Mouse (Mus musculus) c-Kit-positive CD71-positive TER-119-positive erythroid progenitor cells, embryonic 14.5 days (primary cell): ENCODE measurements at regions not wholly inside any gene's neighbourhood (a gene's known extent, or its start where the extent isn't known, plus 50 kb on each side); places are given as distances from the start of the nearest gene placed in this dataset.
"Not testable (repeated sequence)": the region's sequence is repeated elsewhere in the genome, so short reads cannot be mapped to it uniquely, and the experiment has no call there.

Experiments
- DNase-seq: peaks from one replicate; pipeline ENCODE4 v3.0.0-alpha.2; 2013; ENCODE audit warnings: low spot score

GRCm38 (mm10) chr15:92997933-92998332 is 277.0 kb downstream of the Gxylt1 start:
- no peak for DNase-seq

- DNase-seq, result no peak
Observed at GRCm38 (mm10) chr15:92994191-92994671, 280.7 kb downstream of the Gxylt1 start.

- no peak for DNase-seq
Observed at GRCm38 (mm10) chr15:92993538-92994190, 281.3 kb downstream of the Gxylt1 start.

- no peak for DNase-seq
Observed at GRCm38 (mm10) chr15:92975774-92976173, 299.2 kb downstream of the Gxylt1 start.

- no peak for DNase-seq
Observed at GRCm38 (mm10) chr15:92974931-92975330, 300.0 kb downstream of the Gxylt1 start.

- no peak for DNase-seq
Observed at GRCm38 (mm10) chr15:92973651-92974229, 301.2 kb downstream of the Gxylt1 start.

GRCm38 (mm10) chr15:92965556-92965955 is 309.4 kb downstream of the Gxylt1 start:
- DNase-seq, result no peak

GRCm38 (mm10) chr15:92964901-92965300 is 310.1 kb downstream of the Gxylt1 start:
- DNase-seq, result no peak

- DNase-seq, result no peak
Observed at GRCm38 (mm10) chr15:92964131-92964530, 310.8 kb downstream of the Gxylt1 start.

GRCm38 (mm10) chr15:92950912-92951311 is 324.1 kb downstream of the Gxylt1 start:
- DNase-seq, result not testable (repeated sequence)

GRCm38 (mm10) chr15:92946216-92946615 is 328.8 kb downstream of the Gxylt1 start:
- no peak for DNase-seq

- no peak for DNase-seq
Observed at GRCm38 (mm10) chr15:92903821-92904220, 371.2 kb downstream of the Gxylt1 start.

GRCm38 (mm10) chr15:92897277-92897676 is 377.7 kb downstream of the Gxylt1 start:
- DNase-seq, result no peak

GRCm38 (mm10) chr15:92895836-92896235 is 379.1 kb downstream of the Gxylt1 start:
- DNase-seq, result no peak

- no peak for DNase-seq
Observed at GRCm38 (mm10) chr15:92876438-92876837, 398.5 kb downstream of the Gxylt1 start.

GRCm38 (mm10) chr15:92864106-92864505 is 410.9 kb downstream of the Gxylt1 start:
- DNase-seq, result no peak

- DNase-seq, result no peak
Observed at GRCm38 (mm10) chr15:92850854-92851253, 424.1 kb downstream of the Gxylt1 start.

GRCm38 (mm10) chr15:92840035-92840434 is 434.9 kb downstream of the Gxylt1 start:
- DNase-seq, result no peak

GRCm38 (mm10) chr15:92839611-92840010 is 435.4 kb downstream of the Gxylt1 start:
- no peak for DNase-seq

- no peak for DNase-seq
Observed at GRCm38 (mm10) chr15:92826136-92826535, 429.5 kb downstream of the Pdzrn4 start.
